Mouse (Mus musculus): ENCODE data around the gene Ank3. TPM values are rescaled to one million over a fixed set of nuclear protein-coding genes. Genes with fewer than 3 reads are reported as not detected.

The Ank3 gene
- polyA plus RNA-seq, 2 experiments, result 3.1 to 5.3 TPM

- Histone ChIP-seq H3K27ac (no peak overlapping the region), H3K4me1 (replicated peaks; ENCODE audit: control insufficient read depth in 2 of 2, insufficient read depth in 2 of 2, low read length in 1 of 2) (peaks cover 6 to 12% of the 10 kb centered on the region in 2 experiments; a peak in 3 of 4 replicates), H3K4me2 (ENCODE audit: low read depth) (peak overlapping the region; percentile 49), H3K4me3 (ENCODE audit: insufficient read depth in 1 of 2, low read depth in 2 of 2, low read length in 2 of 2) (peak overlapping the region in 1 of 2 experiments; percentile 6; a peak in 1 of 4 replicates), H3K36me3 (replicated peaks; ENCODE audit: control insufficient read depth, insufficient read depth, low read depth) (no peaks in the 10 kb centered on the region), H3K9ac (replicated peaks) (no peak overlapping the region; the same call in 1 of the 2 replicates), H3K27me3 (ENCODE audit: control insufficient read depth, insufficient read depth, low read length) (no peaks in the 10 kb centered on the region), H3K9me3 (ENCODE audit: control insufficient read depth, low read length) (no peaks in the 10 kb centered on the region)
- DNase-seq (ENCODE audit: low read depth in 3 of 3, low spot score in 3 of 3) (peak; percentile 57 to 66 (median 59)), ATAC-seq (ENCODE audit: insufficient read depth) (peak; percentile 99)
- 19% methylated on average over 21 of the region's 21 CpGs for WGBS (ENCODE audit: insufficient replicate concordance)
- no peak for TF ChIP-seq CTCF (IDR thresholded peaks at IDR 0.05; ENCODE audit: low read depth)
- TF ChIP-seq EP300 (IDR thresholded peaks at IDR 0.05; ENCODE audit: low read depth), result peak; percentile 82
Measured at GRCm38 (mm10) chr10:69981386-69982097, 583.0 kb downstream of the Ank3 start.

GRCm38 (mm10) chr10:69982701-69983100 is 584.1 kb downstream of the Ank3 start:
- Histone ChIP-seq H3K27ac (no peak overlapping the region), H3K27me3 (ENCODE audit: control insufficient read depth, insufficient read depth, low read length) (no peaks in the 10 kb centered on the region), H3K4me1 (replicated peaks; ENCODE audit: control insufficient read depth in 2 of 2, insufficient read depth in 2 of 2, low read length in 1 of 2) (peaks cover 6 to 10% of the 10 kb centered on the region in 2 experiments; a peak in 3 of 4 replicates), H3K9ac (replicated peaks) (no peak overlapping the region), H3K36me3 (replicated peaks; ENCODE audit: control insufficient read depth, insufficient read depth, low read depth) (no peaks in the 10 kb centered on the region), H3K4me3 (ENCODE audit: insufficient read depth in 1 of 2, low read depth in 2 of 2, low read length in 2 of 2) (no peak overlapping the region), H3K4me2 (ENCODE audit: low read depth) (no peak overlapping the region), H3K9me3 (ENCODE audit: control insufficient read depth, low read length) (no peaks in the 10 kb centered on the region)
- WGBS (ENCODE audit: insufficient replicate concordance), result 60% methylated on average over 4 of the region's 4 CpGs
- DNase-seq (ENCODE audit: low read depth in 3 of 3, low spot score in 3 of 3) (no peak), ATAC-seq (ENCODE audit: insufficient read depth) (no peak)
- no peak for TF ChIP-seq CTCF (IDR thresholded peaks at IDR 0.05; ENCODE audit: low read depth)
- TF ChIP-seq EP300 (IDR thresholded peaks at IDR 0.05; ENCODE audit: low read depth), result no peak

DNA sequence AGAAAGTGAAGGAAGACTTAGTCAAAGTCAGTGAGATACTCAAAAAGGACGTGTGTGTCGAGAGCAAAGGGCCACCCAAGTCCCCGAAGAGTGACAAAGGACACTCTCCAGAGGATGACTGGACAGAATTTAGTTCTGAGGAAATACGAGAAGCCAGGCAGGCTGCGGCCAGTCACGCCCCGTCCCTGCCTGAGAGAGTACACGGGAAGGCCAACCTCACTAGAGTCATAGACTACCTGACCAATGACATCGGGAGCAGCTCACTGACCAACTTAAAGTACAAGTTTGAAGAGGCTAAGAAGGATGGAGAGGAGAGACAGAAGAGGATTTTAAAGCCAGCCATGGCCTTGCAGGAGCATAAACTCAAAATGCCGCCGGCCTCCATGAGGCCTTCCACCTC is 588.9 kb downstream of the Ank3 start:
- ATAC-seq (ENCODE audit: insufficient read depth), result no peak
- TF ChIP-seq CTCF (IDR thresholded peaks at IDR 0.05; ENCODE audit: low read depth) (no peak), EP300 (IDR thresholded peaks at IDR 0.05; ENCODE audit: low read depth) (no peak)
- Histone ChIP-seq H3K27me3 (ENCODE audit: control insufficient read depth, insufficient read depth, low read length) (no peaks in the 10 kb centered on the region), H3K27ac (no peak overlapping the region), H3K9ac (replicated peaks) (no peak overlapping the region), H3K9me3 (ENCODE audit: control insufficient read depth, low read length) (peaks cover 17% of the 10 kb centered on the region), H3K4me3 (ENCODE audit: insufficient read depth in 1 of 2, low read depth in 2 of 2, low read length in 2 of 2) (no peak overlapping the region), H3K36me3 (replicated peaks; ENCODE audit: control insufficient read depth, insufficient read depth, low read depth) (no peaks in the 10 kb centered on the region), H3K4me1 (replicated peaks; ENCODE audit: control insufficient read depth in 2 of 2, insufficient read depth in 2 of 2, low read length in 1 of 2) (peaks cover 0 to 1% of the 10 kb centered on the region in 2 experiments; a peak in 2 of 4 replicates), H3K4me2 (ENCODE audit: low read depth) (no peak overlapping the region)
- no peak for DNase-seq (ENCODE audit: low read depth in 3 of 3, low spot score in 3 of 3)
- WGBS (ENCODE audit: insufficient replicate concordance), result 79% methylated on average over 11 of the region's 11 CpGs

GRCm38 (mm10) chr10:69997082-69997481 is 598.5 kb downstream of the Ank3 start:
- DNase-seq (ENCODE audit: low read depth in 3 of 3, low spot score in 3 of 3), result no peak
- no peak overlapping the region for H3K9ac ChIP-seq (replicated peaks)
- no peak for TF ChIP-seq EP300 (IDR thresholded peaks at IDR 0.05; ENCODE audit: low read depth)
- no peak for TF ChIP-seq CTCF (IDR thresholded peaks at IDR 0.05; ENCODE audit: low read depth)
- 39% methylated on average over 8 of the region's 8 CpGs for WGBS (ENCODE audit: insufficient replicate concordance)
- no peaks in the 10 kb centered on the region for H3K27me3 ChIP-seq (ENCODE audit: control insufficient read depth, insufficient read depth, low read length)
- H3K4me2 ChIP-seq (ENCODE audit: low read depth), result no peak overlapping the region
- H3K27ac ChIP-seq, result no peak overlapping the region
- no peak for ATAC-seq (ENCODE audit: insufficient read depth)
- no peaks in the 10 kb centered on the region for H3K4me1 ChIP-seq (replicated peaks; ENCODE audit: control insufficient read depth in 2 of 2, insufficient read depth in 2 of 2, low read length in 1 of 2)
- peaks cover 6% of the 10 kb centered on the region for H3K9me3 ChIP-seq (ENCODE audit: control insufficient read depth, low read length)
- H3K4me3 ChIP-seq (ENCODE audit: insufficient read depth in 1 of 2, low read depth in 2 of 2, low read length in 2 of 2), result no peak overlapping the region
- H3K36me3 ChIP-seq (replicated peaks; ENCODE audit: control insufficient read depth, insufficient read depth, low read depth), result no peaks in the 10 kb centered on the region

GRCm38 (mm10) chr10:70004058-70004457 is 605.5 kb downstream of the Ank3 start:
- H3K27ac ChIP-seq, result no peak overlapping the region
- H3K9me3 ChIP-seq (ENCODE audit: control insufficient read depth, low read length), result no peaks in the 10 kb centered on the region
- no peak overlapping the region for H3K9ac ChIP-seq (replicated peaks)
- H3K4me1 ChIP-seq (replicated peaks; ENCODE audit: control insufficient read depth in 2 of 2, insufficient read depth in 2 of 2, low read length in 1 of 2), result no peaks in the 10 kb centered on the region
- no peaks in the 10 kb centered on the region for H3K36me3 ChIP-seq (replicated peaks; ENCODE audit: control insufficient read depth, insufficient read depth, low read depth)
- no peak overlapping the region for H3K4me2 ChIP-seq (ENCODE audit: low read depth)
- ATAC-seq (ENCODE audit: insufficient read depth) (no peak), DNase-seq (ENCODE audit: low read depth in 3 of 3, low spot score in 3 of 3) (no peak)
- no peak overlapping the region for H3K4me3 ChIP-seq (ENCODE audit: insufficient read depth in 1 of 2, low read depth in 2 of 2, low read length in 2 of 2)
- WGBS (ENCODE audit: insufficient replicate concordance), result 60% methylated on average over 5 of the region's 5 CpGs
- H3K27me3 ChIP-seq (ENCODE audit: control insufficient read depth, insufficient read depth, low read length), result no peaks in the 10 kb centered on the region
- TF ChIP-seq CTCF (IDR thresholded peaks at IDR 0.05; ENCODE audit: low read depth) (peak; percentile 16; the same call in 1 of the 2 replicates), EP300 (IDR thresholded peaks at IDR 0.05; ENCODE audit: low read depth) (no peak)
